Mouse (Mus musculus): ENCODE results near the gene Rev1. TPM values are rescaled to one million over a fixed set of nuclear protein-coding genes. Genes with fewer than 3 reads are reported as not detected.

The Rev1 gene
- polyA plus RNA-seq, 1 experiment from 2014 or later: 27.9 TPM

- 56% methylated on average over 10 of the region's 10 CpGs for WGBS
- H3K4me2 ChIP-seq (replicated peaks): no peak overlapping the region
- peaks cover 16% of the 10 kb centered on the region for H3K4me1 ChIP-seq
- no peaks in the 10 kb centered on the region for H3K27me3 ChIP-seq
- no peaks in the 10 kb centered on the region for H3K9me3 ChIP-seq (replicated peaks)
- H3K36me3 ChIP-seq: no peaks in the 10 kb centered on the region
- H3K27ac ChIP-seq (replicated peaks): 0 out of 2 replicates have a peak overlapping the region, but pooled peaks have one; percentile 91
- no peak for ATAC-seq (ENCODE audit: insufficient number of reproducible peaks, low FRiP score, low TSS enrichment, low read depth)
- H3K4me3 ChIP-seq (replicated peaks): no peak overlapping the region
- no peak overlapping the region for H3K9ac ChIP-seq
Measured at GRCm38 (mm10) chr1:38130715-38131483, 1.3 kb upstream of the Rev1 start.

DNA sequence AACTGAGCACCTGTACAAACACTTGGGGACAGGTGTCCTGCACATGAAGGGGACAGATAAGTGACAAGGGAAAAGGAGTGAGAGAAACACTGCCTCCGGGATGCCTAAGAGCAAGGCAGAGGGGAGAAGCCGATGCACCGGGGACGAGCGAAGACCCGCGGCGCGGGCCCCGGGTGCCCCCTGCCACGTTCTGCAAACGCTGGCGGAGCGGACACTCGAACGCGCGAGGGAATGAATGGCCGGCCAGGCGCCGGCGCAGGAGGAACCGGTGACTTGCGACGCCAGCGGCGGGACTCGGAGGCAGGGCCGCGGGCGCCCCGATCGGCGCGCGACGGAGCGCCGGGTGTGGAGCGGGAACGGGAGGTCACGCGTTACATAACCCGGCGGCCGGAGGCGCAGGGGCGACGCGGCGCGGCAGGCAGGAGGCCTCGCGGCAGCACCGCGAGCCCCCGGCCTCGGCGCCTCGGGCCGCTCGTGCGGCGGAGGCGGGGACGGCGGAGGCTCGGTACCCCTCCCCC, 623 bp downstream of the Rev1 start:
- peak overlapping the region; percentile 88 for H3K4me2 ChIP-seq (replicated peaks)
- H3K4me1 ChIP-seq: peaks cover 16% of the 10 kb centered on the region
- H3K27me3 ChIP-seq: no peaks in the 10 kb centered on the region
- H3K36me3 ChIP-seq: no peaks in the 10 kb centered on the region
- H3K4me3 ChIP-seq (replicated peaks): peak overlapping the region; percentile 81
- peak overlapping the region; percentile 75 for H3K9ac ChIP-seq
- ATAC-seq (ENCODE audit: insufficient number of reproducible peaks, low FRiP score, low TSS enrichment, low read depth): no peak; the same call in 1 of the 2 replicates
- peak overlapping the region; percentile 91 for H3K27ac ChIP-seq (replicated peaks)
- WGBS: under 1% methylated on average over 43 of the region's 68 CpGs
- no peaks in the 10 kb centered on the region for H3K9me3 ChIP-seq (replicated peaks)

DNA sequence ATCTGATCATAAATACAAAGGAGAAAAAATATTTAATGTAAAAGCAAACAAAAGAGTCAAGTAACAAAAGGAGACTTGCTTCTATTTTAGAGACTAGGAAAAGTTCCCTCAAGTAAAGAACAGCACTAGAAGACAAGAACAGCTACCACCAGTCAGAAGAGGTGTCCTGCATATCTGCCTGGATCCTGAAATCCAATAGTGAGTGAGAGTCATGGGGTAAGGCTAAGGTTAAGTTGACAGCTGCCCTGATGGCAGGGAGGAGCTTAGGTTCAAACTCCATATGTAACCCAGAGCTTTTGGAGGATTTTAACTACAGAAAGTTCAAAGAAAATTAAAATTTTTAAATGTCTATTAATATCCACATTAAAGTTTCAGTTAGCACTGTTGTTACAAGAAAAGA, 2.6 kb downstream of the Rev1 start:
- Histone ChIP-seq H3K4me3 (replicated peaks) (no peak overlapping the region), H3K9me3 (replicated peaks) (no peaks in the 10 kb centered on the region), H3K4me1 (peaks cover 16% of the 10 kb centered on the region), H3K9ac (no peak overlapping the region), H3K36me3 (no peaks in the 10 kb centered on the region), H3K27ac (replicated peaks) (no peak overlapping the region), H3K27me3 (no peaks in the 10 kb centered on the region), H3K4me2 (replicated peaks) (no peak overlapping the region)
- ATAC-seq (ENCODE audit: insufficient number of reproducible peaks, low FRiP score, low TSS enrichment, low read depth): no peak

DNA sequence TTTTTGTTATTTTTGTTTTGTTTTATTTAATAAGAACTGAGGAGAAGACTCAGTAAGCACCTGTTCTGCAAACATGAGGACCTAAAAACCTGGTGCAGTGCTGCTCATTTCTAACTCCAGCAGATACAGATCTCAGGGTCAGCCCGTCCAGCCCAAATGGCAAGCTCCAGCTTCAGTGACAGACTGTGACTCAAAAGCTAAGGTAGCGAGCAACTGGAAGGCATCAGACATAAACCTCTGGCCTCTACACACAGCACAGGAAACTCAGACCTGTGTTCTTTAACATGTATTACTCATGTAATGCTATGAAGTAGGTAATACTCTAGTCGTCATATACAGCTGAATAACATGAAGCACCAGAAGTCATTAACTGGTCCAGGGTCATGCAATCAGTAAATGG, 3.2 kb downstream of the Rev1 start:
- Histone ChIP-seq H3K4me1 (peaks cover 16% of the 10 kb centered on the region), H3K9me3 (replicated peaks) (no peaks in the 10 kb centered on the region), H3K9ac (no peak overlapping the region), H3K36me3 (no peaks in the 10 kb centered on the region), H3K27ac (replicated peaks) (no peak overlapping the region), H3K4me3 (replicated peaks) (no peak overlapping the region), H3K4me2 (replicated peaks) (no peak overlapping the region), H3K27me3 (no peaks in the 10 kb centered on the region)
- no peak for ATAC-seq (ENCODE audit: insufficient number of reproducible peaks, low FRiP score, low TSS enrichment, low read depth)
- 79% methylated on average over 3 of the region's 3 CpGs for WGBS

- ATAC-seq (ENCODE audit: insufficient number of reproducible peaks, low FRiP score, low TSS enrichment, low read depth): no peak
- no peak overlapping the region for H3K9ac ChIP-seq
Measured at GRCm38 (mm10) chr1:38124261-38124660, 5.3 kb downstream of the Rev1 start.

GRCm38 (mm10) chr1:38120877-38121276, 8.7 kb downstream of the Rev1 start:
- Histone ChIP-seq H3K4me3 (replicated peaks) (no peak overlapping the region), H3K27ac (replicated peaks) (no peak overlapping the region), H3K9ac (no peak overlapping the region), H3K9me3 (replicated peaks) (no peaks in the 10 kb centered on the region), H3K36me3 (no peaks in the 10 kb centered on the region), H3K27me3 (no peaks in the 10 kb centered on the region), H3K4me1 (no peaks in the 10 kb centered on the region; the same call in 1 of the 2 replicates), H3K4me2 (replicated peaks) (no peak overlapping the region)
- no peak for ATAC-seq (ENCODE audit: insufficient number of reproducible peaks, low FRiP score, low TSS enrichment, low read depth)
- 60% methylated on average over 5 of the region's 5 CpGs for WGBS

More at GRCm38 (mm10) chr1:38124261-38124660, 5.3 kb downstream of the Rev1 start:
- Histone ChIP-seq H3K4me3 (replicated peaks) (no peak overlapping the region), H3K27me3 (no peaks in the 10 kb centered on the region), H3K36me3 (no peaks in the 10 kb centered on the region), H3K9me3 (replicated peaks) (no peaks in the 10 kb centered on the region), H3K4me1 (peaks cover 16% of the 10 kb centered on the region), H3K27ac (replicated peaks) (no peak overlapping the region), H3K4me2 (replicated peaks) (no peak overlapping the region)

DNA sequence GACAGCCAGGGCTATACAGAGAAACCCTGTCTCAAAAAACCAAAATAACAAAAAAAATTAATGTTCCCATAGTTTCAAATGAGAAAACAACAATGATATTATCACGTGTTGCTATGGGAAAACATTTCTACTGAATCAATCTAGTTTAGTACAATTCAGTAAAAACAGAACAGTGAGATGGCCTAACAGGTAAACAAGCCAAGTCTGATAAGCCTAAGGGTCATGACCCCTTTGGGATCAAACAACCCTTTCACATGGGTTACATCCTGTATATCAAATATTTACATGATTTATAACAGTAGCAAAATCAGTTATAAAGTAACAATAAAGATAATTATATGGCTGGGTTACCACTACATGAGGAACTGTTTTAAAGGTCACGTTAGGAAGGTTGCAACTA, 11.0 kb downstream of the Rev1 start:
- Histone ChIP-seq H3K4me1 (no peaks in the 10 kb centered on the region; the same call in 1 of the 2 replicates), H3K4me3 (replicated peaks) (no peak overlapping the region), H3K9me3 (replicated peaks) (no peaks in the 10 kb centered on the region), H3K27ac (replicated peaks) (no peak overlapping the region), H3K4me2 (replicated peaks) (no peak overlapping the region), H3K36me3 (no peaks in the 10 kb centered on the region), H3K27me3 (no peaks in the 10 kb centered on the region), H3K9ac (no peak overlapping the region)
- 85% methylated on average over 2 of the region's 2 CpGs for WGBS
- no peak for ATAC-seq (ENCODE audit: insufficient number of reproducible peaks, low FRiP score, low TSS enrichment, low read depth)

- no peak for ATAC-seq (ENCODE audit: insufficient number of reproducible peaks, low FRiP score, low TSS enrichment, low read depth)
- 84% methylated on average over 7 of the region's 7 CpGs for WGBS
- Histone ChIP-seq H3K27me3 (no peaks in the 10 kb centered on the region), H3K4me1 (no peaks in the 10 kb centered on the region), H3K9me3 (replicated peaks) (no peaks in the 10 kb centered on the region), H3K27ac (replicated peaks) (no peak overlapping the region), H3K36me3 (peaks cover 8% of the 10 kb centered on the region; the same call in 1 of the 2 replicates), H3K9ac (no peak overlapping the region), H3K4me3 (replicated peaks) (no peak overlapping the region), H3K4me2 (replicated peaks) (no peak overlapping the region)
Measured at GRCm38 (mm10) chr1:38109786-38110185, 19.8 kb downstream of the Rev1 start.

DNA sequence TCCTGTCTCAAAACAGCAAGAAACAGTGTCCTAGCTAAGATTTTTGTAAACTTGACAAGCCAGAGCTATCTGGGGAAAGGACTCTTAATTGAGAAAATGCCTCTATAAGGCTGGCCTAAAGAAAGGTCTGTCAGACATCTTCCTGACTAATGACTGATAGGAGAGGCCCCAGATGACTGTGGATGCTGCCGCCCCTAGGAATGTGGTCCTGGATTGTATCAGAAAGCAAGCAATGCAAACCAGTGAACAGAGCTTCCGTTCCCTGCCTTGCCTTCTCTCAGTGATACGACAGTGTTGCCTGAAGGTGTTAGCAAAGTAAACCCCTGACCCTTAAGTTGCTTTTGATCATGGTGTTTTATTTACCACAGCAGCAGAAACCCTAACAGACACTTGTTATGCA, 25.8 kb downstream of the Rev1 start:
- H3K27ac ChIP-seq (replicated peaks): no peak overlapping the region
- no peak for ATAC-seq (ENCODE audit: insufficient number of reproducible peaks, low FRiP score, low TSS enrichment, low read depth)
- no peaks in the 10 kb centered on the region for H3K4me1 ChIP-seq
- H3K9me3 ChIP-seq (replicated peaks): no peaks in the 10 kb centered on the region
- peaks cover 12% of the 10 kb centered on the region for H3K36me3 ChIP-seq
- H3K4me3 ChIP-seq (replicated peaks): no peak overlapping the region
- no peaks in the 10 kb centered on the region for H3K27me3 ChIP-seq
- no peak overlapping the region for H3K4me2 ChIP-seq (replicated peaks)
- 29% methylated on average over 3 of the region's 3 CpGs for WGBS
- no peak overlapping the region for H3K9ac ChIP-seq

GRCm38 (mm10) chr1:38103214-38103613, 26.4 kb downstream of the Rev1 start:
- Histone ChIP-seq H3K4me3 (replicated peaks) (no peak overlapping the region), H3K36me3 (peaks cover 17% of the 10 kb centered on the region), H3K27ac (replicated peaks) (no peak overlapping the region), H3K9ac (no peak overlapping the region), H3K4me2 (replicated peaks) (no peak overlapping the region), H3K4me1 (no peaks in the 10 kb centered on the region), H3K27me3 (no peaks in the 10 kb centered on the region), H3K9me3 (replicated peaks) (no peaks in the 10 kb centered on the region)
- WGBS: 72% methylated on average over 1 of the region's 1 CpGs
- ATAC-seq (ENCODE audit: insufficient number of reproducible peaks, low FRiP score, low TSS enrichment, low read depth): no peak

DNA sequence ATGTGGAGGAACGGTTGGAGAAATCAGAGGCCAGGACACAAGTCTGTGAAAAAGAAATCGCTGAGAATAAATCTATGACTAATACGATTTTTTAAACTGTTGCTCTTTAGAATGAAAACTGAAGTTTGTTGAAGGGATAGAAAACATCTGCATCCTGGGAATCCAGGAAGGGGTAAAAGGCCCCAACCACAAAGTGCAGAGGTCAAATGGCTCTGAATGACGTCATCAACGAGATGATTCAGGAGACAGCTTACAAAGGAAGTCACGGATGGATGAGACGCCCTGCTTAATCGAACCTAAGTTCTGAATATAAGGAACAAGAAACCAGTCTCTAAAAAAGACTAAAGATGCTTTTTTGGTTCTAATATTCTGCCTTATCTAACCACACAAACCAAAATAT, 48.3 kb downstream of the Rev1 start:
- Histone ChIP-seq H3K4me1 (no peaks in the 10 kb centered on the region), H3K27ac (replicated peaks) (no peak overlapping the region), H3K9ac (no peak overlapping the region), H3K36me3 (peaks cover 20% of the 10 kb centered on the region), H3K9me3 (replicated peaks) (no peaks in the 10 kb centered on the region), H3K4me3 (replicated peaks) (no peak overlapping the region), H3K27me3 (no peaks in the 10 kb centered on the region), H3K4me2 (replicated peaks) (no peak overlapping the region)
- 62% methylated on average over 8 of the region's 8 CpGs for WGBS
- no peak for ATAC-seq (ENCODE audit: insufficient number of reproducible peaks, low FRiP score, low TSS enrichment, low read depth)

DNA sequence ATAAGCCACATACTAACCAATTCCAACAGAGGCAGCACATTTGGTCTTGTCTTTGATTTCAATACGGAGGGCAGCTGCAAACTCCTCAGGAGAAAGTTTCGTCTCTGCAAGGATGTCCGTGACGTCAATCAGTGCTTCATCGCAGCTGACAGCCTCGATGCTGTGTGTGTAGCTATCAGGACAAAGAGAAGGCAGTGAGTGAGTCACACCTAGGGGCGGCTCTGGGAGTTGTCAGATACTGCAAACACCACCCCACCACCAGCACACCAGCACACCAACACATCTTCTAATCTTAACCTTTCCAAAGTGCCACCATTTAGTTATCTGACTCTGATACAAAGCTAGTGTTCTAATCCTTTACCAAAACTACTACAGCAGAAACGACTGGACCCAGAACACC, 58.3 kb downstream of the Rev1 start:
- peaks cover 47% of the 10 kb centered on the region for H3K36me3 ChIP-seq
- H3K4me1 ChIP-seq: no peaks in the 10 kb centered on the region
- WGBS: 78% methylated on average over 8 of the region's 8 CpGs

More for the DNA sequence above, 58.3 kb downstream of the Rev1 start:
- Histone ChIP-seq H3K9me3 (replicated peaks) (no peaks in the 10 kb centered on the region), H3K4me2 (replicated peaks) (no peak overlapping the region), H3K27me3 (no peaks in the 10 kb centered on the region), H3K27ac (replicated peaks) (no peak overlapping the region), H3K9ac (no peak overlapping the region), H3K4me3 (replicated peaks) (no peak overlapping the region)
- ATAC-seq (ENCODE audit: insufficient number of reproducible peaks, low FRiP score, low TSS enrichment, low read depth): no peak

Measured in embryonic facial prominence, embryonic 15.5 days (tissue).